Mouse (Mus musculus) left cerebral cortex, adult 11 months (tissue): ENCODE results near the gene Rbmy.
"Not testable (repeated sequence)": the region's sequence is repeated elsewhere in the genome, so short reads cannot be mapped to it uniquely, and the experiment has no call there.

Experiments used
- DNase-seq: peaks from one replicate; pipeline ENCODE4 v3.0.0; 2022; ENCODE audit warnings: low spot score

Gene Rbmy

DNA sequence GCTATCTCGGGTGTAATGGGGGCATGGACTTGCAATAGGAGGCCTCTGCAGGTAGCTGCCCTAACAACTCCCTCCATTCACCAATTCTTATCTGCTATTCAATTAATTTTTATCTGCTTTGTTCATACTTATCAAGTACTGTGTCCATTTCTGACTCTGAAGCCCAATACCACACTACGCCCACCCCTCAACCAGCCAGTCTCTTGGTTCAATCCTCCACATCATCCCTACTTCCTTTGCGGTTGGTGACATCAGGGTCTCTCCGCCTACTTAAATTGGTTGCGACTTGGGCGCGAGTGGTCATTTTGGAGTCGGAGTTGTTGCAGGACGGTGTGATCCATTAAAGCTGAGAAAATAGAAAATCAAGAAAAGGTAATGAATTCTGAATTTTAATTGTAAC, at the start of gene Rbmy, which contains the start of gene Gm10256:
Gene Rbmy (plus strand): TSS at position 301 of the 400 bp plus-strand sequence.
Gene Gm10256 (plus strand): TSS at position 320 of the 400 bp plus-strand sequence.
- DNase-seq = not testable (repeated sequence)

DNA sequence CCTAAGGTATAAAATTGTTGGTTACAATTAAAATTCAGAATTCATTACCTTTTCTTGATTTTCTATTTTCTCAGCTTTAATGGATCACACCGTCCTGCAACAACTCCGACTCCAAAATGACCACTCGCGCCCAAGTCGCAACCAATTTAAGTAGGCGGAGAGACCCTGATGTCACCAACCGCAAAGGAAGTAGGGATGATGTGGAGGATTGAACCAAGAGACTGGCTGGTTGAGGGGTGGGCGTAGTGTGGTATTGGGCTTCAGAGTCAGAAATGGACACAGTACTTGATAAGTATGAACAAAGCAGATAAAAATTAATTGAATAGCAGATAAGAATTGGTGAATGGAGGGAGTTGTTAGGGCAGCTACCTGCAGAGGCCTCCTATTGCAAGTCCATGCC, 34.4 kb upstream of the Rbmy start, which contains the start of gene Gm4064:
Gene Gm4064 (minus strand): TSS at position 101 of the 400 bp plus-strand sequence.
- DNase-seq = not testable (repeated sequence)
